Mouse (Mus musculus): ENCODE measurements at regions not wholly inside any gene's neighbourhood (a gene's known extent, or its start where the extent isn't known, plus 50 kb on each side); places are given as distances from the start of the nearest gene placed in this dataset.
"Not testable (repeated sequence)": the region's sequence is repeated elsewhere in the genome, so short reads cannot be mapped to it uniquely, and the experiment has no call there.

- Histone ChIP-seq H3K4me2 (no peak overlapping the region), H3K9ac (no peak overlapping the region), H3K4me1 (no peaks in the 10 kb centered on the region; the same call in 1 of the 2 replicates), H3K9me3 (no peaks in the 10 kb centered on the region), H3K27ac (no peak overlapping the region), H3K4me3 (no peak overlapping the region), H3K36me3 (no peaks in the 10 kb centered on the region), H3K27me3 (no peaks in the 10 kb centered on the region)
- 59% methylated on average over 3 of the region's 3 CpGs for WGBS
- no peak for ATAC-seq (ENCODE audit: insufficient number of reproducible peaks, insufficient read depth, low FRiP score, low TSS enrichment, low read depth)
Measured at GRCm38 (mm10) chr2:100918122-100918521, 706.4 kb upstream of the Rag2 start.

- ATAC-seq (ENCODE audit: insufficient number of reproducible peaks, insufficient read depth, low FRiP score, low TSS enrichment, low read depth), result no peak
- Histone ChIP-seq H3K27me3 (no peaks in the 10 kb centered on the region), H3K36me3 (no peaks in the 10 kb centered on the region), H3K4me2 (no peak overlapping the region), H3K9me3 (no peaks in the 10 kb centered on the region), H3K9ac (no peak overlapping the region), H3K27ac (no peak overlapping the region), H3K4me3 (no peak overlapping the region), H3K4me1 (no peaks in the 10 kb centered on the region; the same call in 1 of the 2 replicates)
- WGBS, result 78% methylated on average over 1 of the region's 1 CpGs
Measured at GRCm38 (mm10) chr2:100919537-100920212, 704.8 kb upstream of the Rag2 start.

GRCm38 (mm10) chr2:100948632-100949031 is 675.9 kb upstream of the Rag2 start:
- WGBS, result 48% methylated on average over 3 of the region's 3 CpGs
- H3K9me3 ChIP-seq; H3K4me2 ChIP-seq; ATAC-seq (ENCODE audit: insufficient number of reproducible peaks, insufficient read depth, low FRiP score, low TSS enrichment, low read depth); H3K36me3 ChIP-seq; H3K27me3 ChIP-seq; H3K4me1 ChIP-seq; H3K4me3 ChIP-seq; H3K27ac ChIP-seq; H3K9ac ChIP-seq: not testable (repeated sequence)

GRCm38 (mm10) chr2:100959412-100959811 is 665.1 kb upstream of the Rag2 start:
- WGBS, result 91% methylated on average over 1 of the region's 1 CpGs
- no peak overlapping the region for H3K4me2 ChIP-seq
- H3K27me3 ChIP-seq, result no peaks in the 10 kb centered on the region
- H3K36me3 ChIP-seq, result no peaks in the 10 kb centered on the region
- no peaks in the 10 kb centered on the region for H3K4me1 ChIP-seq
- H3K9ac ChIP-seq, result no peak overlapping the region
- H3K4me3 ChIP-seq, result no peak overlapping the region
- ATAC-seq (ENCODE audit: insufficient number of reproducible peaks, insufficient read depth, low FRiP score, low TSS enrichment, low read depth), result no peak
- H3K9me3 ChIP-seq, result no peaks in the 10 kb centered on the region
- H3K27ac ChIP-seq, result no peak overlapping the region

- H3K4me2 ChIP-seq, result no peak overlapping the region
- ATAC-seq (ENCODE audit: insufficient number of reproducible peaks, insufficient read depth, low FRiP score, low TSS enrichment, low read depth), result no peak
- H3K9me3 ChIP-seq, result no peaks in the 10 kb centered on the region
- no peaks in the 10 kb centered on the region for H3K4me1 ChIP-seq
- H3K27ac ChIP-seq, result no peak overlapping the region
- H3K27me3 ChIP-seq, result no peaks in the 10 kb centered on the region
- no peaks in the 10 kb centered on the region for H3K36me3 ChIP-seq
- no peak overlapping the region for H3K9ac ChIP-seq
- no peak overlapping the region for H3K4me3 ChIP-seq
- WGBS, result 63% methylated on average over 2 of the region's 2 CpGs
Measured at GRCm38 (mm10) chr2:100964584-100964983, 659.9 kb upstream of the Rag2 start.

- H3K27me3 ChIP-seq, result no peaks in the 10 kb centered on the region
- no peaks in the 10 kb centered on the region for H3K9me3 ChIP-seq
- H3K27ac ChIP-seq, result no peak overlapping the region
- no peak overlapping the region for H3K4me2 ChIP-seq
- no peak overlapping the region for H3K4me3 ChIP-seq
- ATAC-seq (ENCODE audit: insufficient number of reproducible peaks, insufficient read depth, low FRiP score, low TSS enrichment, low read depth), result no peak
- H3K9ac ChIP-seq, result no peak overlapping the region
- H3K4me1 ChIP-seq, result no peaks in the 10 kb centered on the region
- H3K36me3 ChIP-seq, result no peaks in the 10 kb centered on the region
Measured at GRCm38 (mm10) chr2:100977202-100977601, 647.3 kb upstream of the Rag2 start.

GRCm38 (mm10) chr2:100982362-100982761 is 642.2 kb upstream of the Rag2 start:
- 46% methylated on average over 1 of the region's 1 CpGs for WGBS
- H3K4me3 ChIP-seq, result no peak overlapping the region

GRCm38 (mm10) chr2:101015353-101015752 is 609.2 kb upstream of the Rag2 start:
- Histone ChIP-seq H3K9me3 (no peaks in the 10 kb centered on the region), H3K27me3 (no peaks in the 10 kb centered on the region), H3K4me3 (no peak overlapping the region), H3K27ac (no peak overlapping the region), H3K4me2 (no peak overlapping the region), H3K36me3 (no peaks in the 10 kb centered on the region), H3K9ac (no peak overlapping the region), H3K4me1 (no peaks in the 10 kb centered on the region)
- WGBS, result 91% methylated on average over 3 of the region's 3 CpGs
- ATAC-seq (ENCODE audit: insufficient number of reproducible peaks, insufficient read depth, low FRiP score, low TSS enrichment, low read depth), result no peak

More at GRCm38 (mm10) chr2:100982362-100982761, 642.2 kb upstream of the Rag2 start:
- ATAC-seq (ENCODE audit: insufficient number of reproducible peaks, insufficient read depth, low FRiP score, low TSS enrichment, low read depth), result no peak
- Histone ChIP-seq H3K27me3 (no peaks in the 10 kb centered on the region), H3K9ac (no peak overlapping the region), H3K4me2 (no peak overlapping the region), H3K9me3 (no peaks in the 10 kb centered on the region), H3K4me1 (no peaks in the 10 kb centered on the region), H3K36me3 (no peaks in the 10 kb centered on the region), H3K27ac (no peak overlapping the region)

- no peak for ATAC-seq (ENCODE audit: insufficient number of reproducible peaks, insufficient read depth, low FRiP score, low TSS enrichment, low read depth)
- Histone ChIP-seq H3K9ac (no peak overlapping the region), H3K27ac (no peak overlapping the region), H3K4me3 (no peak overlapping the region), H3K9me3 (no peaks in the 10 kb centered on the region), H3K36me3 (no peaks in the 10 kb centered on the region), H3K4me1 (no peaks in the 10 kb centered on the region), H3K4me2 (no peak overlapping the region), H3K27me3 (no peaks in the 10 kb centered on the region)
- WGBS, result 85% methylated on average over 2 of the region's 2 CpGs
Measured at GRCm38 (mm10) chr2:101019384-101019783, 605.1 kb upstream of the Rag2 start.

- no peak for ATAC-seq (ENCODE audit: insufficient number of reproducible peaks, insufficient read depth, low FRiP score, low TSS enrichment, low read depth)
- no peak overlapping the region for H3K4me3 ChIP-seq
- WGBS, result 57% methylated on average over 2 of the region's 2 CpGs
Measured at GRCm38 (mm10) chr2:101021515-101021914, 603.0 kb upstream of the Rag2 start.

GRCm38 (mm10) chr2:101043050-101043449 is 581.5 kb upstream of the Rag2 start:
- Histone ChIP-seq H3K4me2 (no peak overlapping the region), H3K36me3 (no peaks in the 10 kb centered on the region), H3K27me3 (no peaks in the 10 kb centered on the region), H3K9ac (no peak overlapping the region), H3K4me3 (no peak overlapping the region), H3K27ac (no peak overlapping the region), H3K4me1 (no peaks in the 10 kb centered on the region), H3K9me3 (no peaks in the 10 kb centered on the region)
- ATAC-seq (ENCODE audit: insufficient number of reproducible peaks, insufficient read depth, low FRiP score, low TSS enrichment, low read depth), result no peak
- 84% methylated on average over 3 of the region's 3 CpGs for WGBS

More at GRCm38 (mm10) chr2:101021515-101021914, 603.0 kb upstream of the Rag2 start:
- no peaks in the 10 kb centered on the region for H3K9me3 ChIP-seq
- no peak overlapping the region for H3K4me2 ChIP-seq
- H3K9ac ChIP-seq, result no peak overlapping the region
- H3K36me3 ChIP-seq, result no peaks in the 10 kb centered on the region
- H3K27me3 ChIP-seq, result no peaks in the 10 kb centered on the region
- no peak overlapping the region for H3K27ac ChIP-seq
- no peaks in the 10 kb centered on the region for H3K4me1 ChIP-seq

GRCm38 (mm10) chr2:101062939-101063338 is 561.6 kb upstream of the Rag2 start:
- no peaks in the 10 kb centered on the region for H3K36me3 ChIP-seq
- no peak overlapping the region for H3K9ac ChIP-seq
- H3K27me3 ChIP-seq, result no peaks in the 10 kb centered on the region
- 74% methylated on average over 4 of the region's 4 CpGs for WGBS
- H3K9me3 ChIP-seq, result no peaks in the 10 kb centered on the region
- no peak overlapping the region for H3K27ac ChIP-seq
- ATAC-seq (ENCODE audit: insufficient number of reproducible peaks, insufficient read depth, low FRiP score, low TSS enrichment, low read depth), result no peak
- H3K4me2 ChIP-seq, result no peak overlapping the region
- no peak overlapping the region for H3K4me3 ChIP-seq
- H3K4me1 ChIP-seq, result no peaks in the 10 kb centered on the region
